Mouse (Mus musculus) liver, embryonic 14.5 days (tissue): ENCODE results near the gene Foxk1.

ENCODE experiments used
- CTCF ChIP-seq: IDR thresholded peaks from 2 replicates; pipeline ENCODE4 v1.5.1; 2016; ENCODE audit warnings: antibody characterized with exemption, low read depth, control low read depth
- EP300 ChIP-seq: IDR thresholded peaks from 2 replicates; pipeline ENCODE4 v1.6.1; 2016; ENCODE audit warnings: antibody characterized with exemption, low read depth

GRCm38 (mm10) chr5:142384911-142385660, 16.2 kb upstream of the Foxk1 start:
- TF ChIP-seq CTCF (no peak), EP300 (no peak)
